Mouse (Mus musculus): Measurements from ENCODE around the gene Klhl26.

- TF ChIP-seq CTCF (IDR thresholded peaks at IDR 0.05; ENCODE audit: insufficient read depth, low read depth, low read length) (no peak), POLR2A (IDR thresholded peaks at IDR 0.05; ENCODE audit: insufficient read depth, low read depth, low read length) (no peak)
Measured at GRCm38 (mm10) chr8:70487993-70488796, 11.4 kb upstream of the Klhl26 start.
